Mouse (Mus musculus): ENCODE results near the gene Mbd6.
"Not testable (repeated sequence)": the region's sequence is repeated elsewhere in the genome, so short reads cannot be mapped to it uniquely, and the experiment has no call there.

Gene Mbd6

GRCm38 (mm10) chr10:127288800-127289572 lies at the start of gene Mbd6:
Mbd6 (minus strand) TSS chr10:127289018.
- DNase-seq: peak; percentile 100

GRCm38 (mm10) chr10:127337536-127338099 lies 48.8 kb upstream of the Mbd6 start:
- DNase-seq: no peak

DNA sequence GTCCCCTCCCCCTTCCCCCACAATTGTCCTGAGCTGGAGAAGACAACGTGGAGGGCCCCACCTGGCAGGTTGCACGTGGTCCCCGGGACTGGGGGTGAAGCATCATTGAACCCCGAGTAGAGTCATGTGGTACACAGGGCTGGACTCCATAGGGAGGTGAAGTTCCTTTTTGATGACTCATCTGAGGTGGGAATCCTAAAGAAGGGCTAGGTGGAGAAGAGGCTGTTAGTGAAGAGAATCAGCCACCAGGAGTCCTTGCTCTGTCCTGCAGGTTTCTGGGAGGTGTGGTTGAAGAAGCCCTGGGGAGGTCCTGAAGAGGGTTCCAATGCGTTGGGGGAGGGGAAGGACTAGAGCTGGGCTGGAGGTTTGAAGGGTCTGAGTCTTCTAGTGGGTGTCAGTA lies 48.1 kb upstream of the Mbd6 start:
- no peak for DNase-seq

DNA sequence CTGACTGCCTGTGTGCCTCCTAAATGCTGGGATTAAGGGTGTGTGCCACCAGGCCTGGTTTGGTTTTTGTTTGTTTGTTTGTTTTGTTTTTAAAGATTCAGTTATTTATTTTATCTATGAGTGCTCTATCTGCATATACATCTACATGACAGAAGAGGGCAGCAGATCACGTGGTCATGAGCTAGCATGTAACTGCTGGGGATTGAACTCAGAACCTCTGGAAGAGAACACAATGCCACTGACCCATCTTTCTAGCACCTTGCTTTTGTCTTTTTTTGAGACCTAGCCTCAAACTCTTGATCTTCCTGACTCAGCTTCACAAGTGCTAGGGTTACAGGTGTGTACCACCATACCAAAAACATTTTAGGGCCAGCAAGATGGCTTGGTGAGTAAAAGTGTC lies 46.5 kb upstream of the Mbd6 start:
- DNase-seq: no peak

GRCm38 (mm10) chr10:127333152-127333551 lies 44.3 kb upstream of the Mbd6 start:
- DNase-seq: no peak

DNA sequence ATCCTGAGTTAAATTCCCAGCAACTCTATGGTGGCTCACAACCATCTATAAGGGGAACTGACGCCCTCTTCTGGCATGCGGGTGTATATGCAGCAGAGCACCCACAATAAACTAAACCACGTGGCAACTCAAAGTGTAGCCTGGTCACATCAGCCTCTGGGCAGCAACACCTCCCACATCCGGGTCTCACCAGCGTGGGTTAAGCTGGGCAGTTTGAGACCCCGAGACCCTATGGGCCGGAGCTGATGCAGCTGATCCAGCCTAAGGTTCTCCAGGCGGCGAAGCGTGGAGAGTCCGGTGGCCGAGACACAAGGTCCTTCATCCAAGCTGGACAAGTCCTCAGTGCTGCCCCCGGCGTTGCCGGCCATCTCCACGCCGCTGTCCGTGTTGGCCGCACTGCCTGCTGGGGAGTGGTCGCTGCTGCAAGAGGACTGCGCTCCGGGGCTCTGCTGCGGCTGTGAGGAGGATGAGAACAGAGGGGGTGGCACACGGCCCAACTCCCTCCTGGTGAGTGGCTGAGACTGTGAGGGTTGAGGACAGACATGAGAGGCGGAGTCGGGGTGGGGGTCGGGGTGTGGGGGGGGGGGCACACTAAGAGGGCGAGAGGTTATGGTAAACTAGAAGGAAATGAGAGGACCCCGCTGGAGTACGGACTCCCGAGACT lies 43.5 kb upstream of the Mbd6 start:
- DNase-seq: no peak

- DNase-seq: peak; percentile 92
Observed at GRCm38 (mm10) chr10:127330212-127330611, 41.4 kb upstream of the Mbd6 start.

DNA sequence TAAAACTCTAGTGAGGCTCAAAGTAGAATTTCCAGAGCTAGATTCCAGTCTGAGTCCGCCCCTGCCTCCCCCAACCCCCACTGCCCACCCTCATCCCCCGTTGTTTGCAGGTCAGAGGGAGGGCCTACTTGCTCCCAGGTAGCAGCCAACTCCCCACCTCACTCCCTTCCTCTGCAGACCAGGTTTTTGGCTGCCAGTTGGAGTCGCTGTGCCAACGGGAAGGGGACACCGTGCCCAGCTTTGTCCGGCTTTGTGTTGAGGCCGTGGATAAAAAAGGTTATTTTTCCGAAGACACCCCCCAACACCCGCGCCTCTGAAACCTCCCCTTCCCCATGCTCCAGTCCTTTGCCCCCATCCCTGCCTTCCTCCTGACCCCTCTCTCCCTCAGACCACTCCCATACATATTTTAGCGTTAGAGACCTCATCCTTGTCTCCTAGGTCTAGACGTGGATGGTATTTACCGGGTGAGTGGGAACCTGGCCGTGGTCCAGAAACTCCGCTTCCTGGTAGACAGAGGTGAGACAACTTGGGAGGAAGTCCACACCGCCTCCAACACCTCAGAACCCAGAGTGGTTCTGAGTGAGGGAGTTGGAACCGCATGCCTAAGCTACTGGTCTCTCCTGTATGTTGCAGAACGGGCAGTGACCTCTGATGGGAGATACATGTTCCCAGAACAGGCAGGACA lies 38.8 kb upstream of the Mbd6 start:
- DNase-seq: no peak

- peak; percentile 95 for DNase-seq
Observed at GRCm38 (mm10) chr10:127326828-127327227, 38.0 kb upstream of the Mbd6 start.

- peak; percentile 93 for DNase-seq
Observed at GRCm38 (mm10) chr10:127326017-127326801, 37.4 kb upstream of the Mbd6 start.

GRCm38 (mm10) chr10:127325454-127326016 lies 36.7 kb upstream of the Mbd6 start:
- no peak for DNase-seq

GRCm38 (mm10) chr10:127324495-127324894 lies 35.7 kb upstream of the Mbd6 start:
- DNase-seq: peak; percentile 94

DNA sequence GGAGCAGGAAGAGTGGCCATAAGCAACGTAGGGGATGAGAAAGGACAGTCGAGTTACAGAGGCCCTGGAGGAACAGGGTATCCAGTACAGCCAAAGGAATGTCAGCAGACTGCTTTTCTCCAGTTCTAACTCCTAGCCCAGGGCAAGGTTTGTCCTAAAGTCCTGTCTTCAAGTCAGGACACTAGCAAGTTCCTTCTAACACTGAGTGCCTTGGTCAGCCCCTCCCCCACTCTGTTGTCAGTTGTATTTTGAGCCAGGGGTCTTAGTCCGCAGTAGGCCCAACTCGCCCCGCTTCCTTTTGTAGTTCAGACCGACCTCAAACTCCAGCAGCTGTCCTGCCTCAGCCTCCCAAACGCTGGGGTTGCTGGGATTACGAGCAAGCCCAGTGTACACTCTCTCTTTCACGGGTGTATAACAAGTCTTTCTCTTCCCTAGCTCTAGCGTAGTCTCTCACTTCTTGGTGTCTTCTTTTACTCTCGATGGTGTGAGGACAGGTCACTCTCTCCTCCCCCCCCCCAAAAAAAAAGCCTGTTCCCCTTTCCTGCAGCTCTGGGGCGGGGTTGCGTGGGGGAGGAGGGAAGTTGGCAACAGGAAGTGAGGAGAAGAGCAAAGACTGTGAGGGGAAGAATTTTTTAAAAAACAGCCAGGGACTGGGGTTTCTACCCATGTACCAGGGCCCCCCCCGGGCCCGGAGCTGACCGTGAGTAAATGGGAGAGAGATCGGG lies 34.5 kb upstream of the Mbd6 start:
- DNase-seq: peak; percentile 95

- no peak for DNase-seq
Observed at GRCm38 (mm10) chr10:127322669-127323068, 33.9 kb upstream of the Mbd6 start.

DNA sequence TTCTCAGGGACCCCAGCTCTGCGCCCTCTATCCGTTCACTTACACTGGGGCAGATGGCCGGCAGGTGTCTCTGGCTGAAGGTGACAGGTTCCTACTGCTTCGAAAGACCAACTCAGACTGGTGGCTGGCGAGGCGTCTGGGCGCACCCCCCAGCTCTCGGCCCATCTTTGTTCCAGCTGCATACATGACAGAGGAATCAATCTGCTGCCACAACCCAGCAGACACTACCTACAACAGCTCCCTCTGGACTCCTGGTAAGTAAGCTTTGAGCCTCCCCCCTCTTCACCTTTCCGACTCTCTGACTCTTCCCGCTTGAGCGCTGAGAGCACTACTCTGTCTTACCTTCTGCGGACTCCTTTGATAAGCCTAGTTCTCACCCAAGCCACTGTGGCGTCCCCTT lies 33.4 kb upstream of the Mbd6 start:
- no peak for DNase-seq

DNA sequence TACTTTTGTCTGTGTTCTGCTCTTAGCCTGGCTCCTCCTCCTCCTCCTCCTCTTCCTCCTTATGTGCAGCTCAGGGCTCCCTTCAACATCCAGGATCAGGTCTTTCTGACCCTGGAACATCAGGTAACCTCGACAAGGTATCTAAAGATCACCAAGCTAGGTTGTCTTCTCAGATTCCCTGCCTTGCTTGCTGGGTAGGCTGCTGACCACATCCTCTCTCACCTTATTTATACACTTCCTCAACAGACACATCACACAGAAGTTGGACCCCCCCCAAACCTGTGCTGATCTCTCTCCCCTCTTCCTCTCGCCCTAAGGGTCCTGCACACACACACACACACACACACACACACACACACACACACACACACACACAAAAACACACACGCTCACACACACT lies 32.8 kb upstream of the Mbd6 start, which contains the start of gene Arhgap9:
Gene Arhgap9, plus strand, starts transcription at position 344 of the 400 bp plus-strand sequence.
- DNase-seq: no peak

DNA sequence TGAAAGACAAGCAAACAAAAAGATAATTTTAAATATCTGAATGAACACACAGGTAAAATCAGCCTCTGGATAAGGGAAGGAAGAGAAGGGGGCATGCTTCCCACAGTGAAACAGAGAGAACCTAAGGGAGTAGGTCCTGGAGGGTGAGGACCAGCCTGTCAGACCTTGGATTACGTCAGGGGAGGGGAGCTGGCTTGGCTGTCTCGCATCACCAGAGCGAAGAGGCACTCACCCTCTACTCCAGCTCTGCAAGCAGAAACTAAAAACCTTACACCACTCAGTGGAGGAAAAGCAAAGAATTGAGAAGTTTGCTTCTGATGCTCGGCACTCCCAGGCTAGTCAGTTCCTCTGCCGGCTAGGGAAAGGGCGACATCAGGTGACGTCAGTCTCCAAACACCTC lies 31.2 kb upstream of the Mbd6 start:
- DNase-seq: no peak

- no peak for DNase-seq
Observed at GRCm38 (mm10) chr10:127318009-127318408, 29.2 kb upstream of the Mbd6 start.

GRCm38 (mm10) chr10:127317277-127317676 lies 28.5 kb upstream of the Mbd6 start:
- no peak for DNase-seq

DNA sequence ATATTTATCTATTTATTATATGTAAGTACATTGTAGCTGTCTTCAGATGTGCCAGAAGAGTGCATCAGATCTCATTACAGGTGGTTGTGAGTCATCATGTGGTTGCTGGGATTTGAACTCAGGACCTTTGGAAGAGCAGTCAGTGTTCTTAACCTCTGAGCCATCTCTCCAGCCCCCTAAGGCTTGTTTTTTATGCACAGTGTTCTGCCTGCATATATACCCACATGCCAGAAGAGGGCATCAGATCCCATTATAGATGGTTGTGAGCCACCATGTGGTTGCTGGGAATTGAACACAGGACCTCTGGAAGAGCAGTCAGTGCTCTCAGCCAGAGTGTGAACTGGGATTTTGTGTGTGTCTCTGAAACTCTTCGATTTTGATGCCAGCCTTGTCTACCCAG lies 26.1 kb upstream of the Mbd6 start:
- DNase-seq: not testable (repeated sequence)

- DNase-seq: peak; percentile 92
Observed at GRCm38 (mm10) chr10:127313516-127313915, 24.7 kb upstream of the Mbd6 start.

DNA sequence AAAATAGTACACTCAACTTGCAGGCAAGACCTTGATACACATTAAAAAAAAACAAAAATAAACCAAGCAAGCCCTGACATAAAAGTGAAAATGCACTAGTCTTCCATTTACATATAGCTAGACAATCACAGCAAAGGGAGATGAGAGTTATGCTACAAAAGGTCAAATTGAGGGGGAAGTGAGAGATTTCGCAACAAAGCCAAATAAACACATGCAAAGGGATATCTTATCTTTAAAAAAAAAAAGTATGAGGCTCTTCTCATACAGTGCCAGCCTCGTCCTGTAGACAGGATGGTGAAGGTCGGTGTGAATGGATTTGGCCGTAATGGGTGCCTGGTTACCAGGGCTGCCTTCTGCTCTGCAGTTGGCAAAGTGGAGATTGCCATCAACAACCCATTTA lies 24.0 kb upstream of the Mbd6 start:
- DNase-seq: no peak

All from heart, adult 11 months (tissue).